Mouse (Mus musculus) left cerebral cortex, postnatal 10 days (tissue): ENCODE measurements around the gene Rdx. TPM values are rescaled to one million over a fixed set of nuclear protein-coding genes. Genes with fewer than 3 reads are reported as not detected.
"Not testable (repeated sequence)": the region's sequence is repeated elsewhere in the genome, so short reads cannot be mapped to it uniquely, and the experiment has no call there.

Experiments used
- DNase-seq, 2 experiments: peaks; one replicate each; pipeline ENCODE4 v3.0.0; 2021 to 2022; ENCODE audit warnings: low spot score in 2 of 2, mixed read lengths in 1 of 2; ENCODE audit errors: extremely low spot score in 1 of 2
- intact Hi-C: fragments of 180-260 bp; cut with DNase I; formaldehyde crosslinking; loops from one replicate; pipeline ENCODE4 v1.15.1; 2025
- total RNA-seq, 2 experiments: library from RNA; stranded (reverse); gene quantifications; 2 replicates each; pipeline ENCODE4 v1.2.3; 2021

The Rdx gene
- total RNA-seq, 2 experiments from 2014 or later: 54.1 to 54.4 TPM

DNA sequence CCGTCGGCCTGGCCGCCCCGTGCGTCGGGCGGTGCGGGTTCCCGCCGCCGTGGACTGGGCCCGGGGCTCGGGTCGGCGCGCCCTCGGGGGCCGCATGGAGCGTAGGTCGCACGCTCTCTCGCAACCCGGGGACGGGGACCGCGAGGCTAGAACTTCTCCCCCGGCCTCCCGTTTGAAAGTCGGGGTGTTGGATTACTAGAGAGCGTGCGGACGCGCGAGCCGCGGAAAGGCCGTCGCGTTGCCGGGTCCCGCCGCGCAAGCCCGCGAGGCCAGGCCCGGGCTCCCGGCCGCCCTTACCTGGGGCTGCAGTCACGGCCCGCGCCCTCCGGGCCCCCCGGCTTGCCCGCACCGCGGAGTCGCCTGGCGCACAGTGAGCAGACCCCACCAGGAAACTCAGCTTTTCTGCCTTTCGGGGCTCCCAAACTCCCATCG is 1.7 kb downstream of the Rdx start:
- intact Hi-C loops: loop anchor here (5.0 kb wide), 1 partner anchor 71 kb away; no protein-coding TSS in a partner anchor
- peak; percentile 5 to 56 for DNase-seq

DNA sequence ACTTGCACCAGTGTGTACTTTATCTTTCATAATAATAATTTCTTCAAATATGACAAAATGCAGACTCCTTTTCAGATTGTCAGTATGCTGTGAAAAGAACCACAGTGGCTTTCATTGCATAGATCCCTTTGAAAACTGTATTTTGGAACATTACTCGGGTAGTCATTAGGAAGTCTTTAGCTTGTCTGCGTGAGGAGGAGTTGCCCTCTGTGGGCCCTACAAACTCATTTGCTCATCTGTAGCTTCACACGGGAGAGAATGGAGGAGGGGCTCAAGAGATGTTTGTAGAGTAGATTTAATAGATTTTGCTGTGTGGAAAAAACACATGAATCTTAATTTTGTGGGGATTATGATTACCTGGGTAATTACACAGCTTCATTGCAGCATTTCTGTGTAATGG is 2.6 kb downstream of the Rdx start:
- intact Hi-C loops: loop anchor here (5.0 kb wide), 1 partner anchor 72 kb away; no protein-coding TSS in a partner anchor
- DNase-seq: no peak

DNA sequence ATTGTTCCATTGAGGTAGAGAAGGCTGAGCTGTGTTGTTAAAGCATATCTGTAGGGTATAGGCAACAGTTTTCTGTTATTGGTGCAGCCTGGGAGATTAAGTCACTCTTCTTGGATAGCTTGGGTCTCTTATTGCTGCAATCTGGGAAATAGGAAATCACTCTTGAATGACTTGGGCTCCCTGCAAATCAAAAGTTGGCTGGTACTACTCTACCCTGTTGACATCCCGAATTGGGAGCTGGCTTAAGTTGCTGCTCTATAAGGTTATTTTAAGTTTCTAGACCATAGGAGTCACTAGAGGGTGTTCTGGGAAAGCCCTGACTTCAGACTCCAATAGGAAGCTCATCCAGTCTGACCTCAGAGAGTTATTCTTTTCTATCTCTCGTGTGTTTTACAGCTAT is 3.4 kb downstream of the Rdx start:
- no peak for DNase-seq
- intact Hi-C loops: no loop called here

DNA sequence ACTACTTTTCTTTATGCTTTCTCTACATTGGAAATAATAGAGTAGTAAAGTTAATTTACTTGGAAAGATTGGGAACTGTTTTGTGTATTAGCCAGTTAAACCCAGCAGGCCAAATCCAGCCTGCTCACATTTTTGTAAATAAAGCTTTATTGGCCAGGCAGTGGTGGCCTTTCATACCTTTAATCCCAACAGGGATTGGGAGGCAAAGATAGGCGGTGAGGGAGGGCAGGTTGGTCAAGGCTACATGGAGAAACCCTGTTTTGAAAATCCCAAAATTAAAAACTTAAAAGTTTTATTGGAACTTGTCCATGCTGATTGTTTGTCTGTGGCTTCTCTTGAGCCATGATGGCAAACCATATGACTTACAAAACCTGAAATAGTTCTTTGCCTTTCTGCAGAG is 5.2 kb downstream of the Rdx start:
- DNase-seq: no peak
- intact Hi-C loops: no loop called here

DNA sequence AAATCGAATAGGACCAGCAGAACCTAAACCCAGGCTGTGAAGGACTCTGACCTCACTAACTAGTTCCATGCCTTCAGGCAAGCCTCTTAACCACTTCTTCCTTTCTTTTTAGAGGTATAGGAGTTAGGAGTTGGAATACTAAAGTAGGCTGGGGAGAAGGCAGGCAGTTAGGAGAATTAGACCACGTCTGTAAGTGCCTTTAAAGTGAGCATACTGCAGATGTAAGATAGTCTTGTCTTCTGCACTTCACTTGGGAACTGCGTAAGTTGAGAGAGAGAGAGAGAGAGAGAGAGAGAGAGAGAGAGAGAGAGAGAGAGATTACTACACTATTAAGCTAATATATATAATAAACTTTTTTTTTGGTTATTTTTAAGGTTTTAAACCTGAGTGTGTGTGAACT is 8.3 kb downstream of the Rdx start:
- DNase-seq: no peak
- intact Hi-C loops: no loop called here

DNA sequence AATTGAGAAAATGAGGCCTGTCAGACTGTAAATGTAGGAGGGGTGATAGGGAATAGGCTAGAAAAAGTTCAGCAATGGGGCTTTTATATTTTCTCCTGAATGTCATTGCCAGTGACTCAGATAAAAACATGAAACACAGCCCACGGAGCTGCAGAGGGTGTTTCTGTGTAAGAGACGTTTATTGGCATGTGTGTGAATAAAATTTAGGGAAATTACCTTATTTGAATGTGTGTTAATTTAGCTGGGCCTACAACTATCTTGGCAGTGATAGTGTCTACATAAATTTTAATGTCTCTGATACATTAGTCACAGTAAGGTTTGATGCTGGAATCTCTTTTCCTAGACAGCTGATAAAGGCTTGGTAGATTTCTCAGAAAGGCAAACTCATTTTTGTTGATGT is 12.8 kb downstream of the Rdx start:
- intact Hi-C loops: no loop called here
- no peak for DNase-seq

DNA sequence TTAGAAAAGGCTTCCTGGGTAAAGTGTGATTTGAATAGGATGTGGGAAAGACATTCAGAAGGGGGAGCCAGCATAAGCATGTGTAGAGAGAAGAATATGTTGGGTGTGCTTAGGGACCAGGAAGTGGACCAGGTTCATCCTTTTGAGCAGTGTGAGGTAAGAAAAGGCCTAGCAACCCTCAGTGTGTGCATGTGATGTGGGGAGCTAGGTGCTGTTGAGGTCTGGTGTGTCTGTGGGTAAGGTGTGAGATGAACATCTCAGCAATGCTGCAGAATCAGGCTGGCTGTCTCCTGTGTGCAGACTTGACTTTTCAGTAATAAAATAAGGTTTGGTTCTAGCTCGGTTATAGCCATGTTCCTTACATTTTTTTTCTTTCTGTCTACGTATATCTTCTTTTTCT is 23.1 kb downstream of the Rdx start:
- no peak for DNase-seq
- intact Hi-C loops: no loop called here

DNA sequence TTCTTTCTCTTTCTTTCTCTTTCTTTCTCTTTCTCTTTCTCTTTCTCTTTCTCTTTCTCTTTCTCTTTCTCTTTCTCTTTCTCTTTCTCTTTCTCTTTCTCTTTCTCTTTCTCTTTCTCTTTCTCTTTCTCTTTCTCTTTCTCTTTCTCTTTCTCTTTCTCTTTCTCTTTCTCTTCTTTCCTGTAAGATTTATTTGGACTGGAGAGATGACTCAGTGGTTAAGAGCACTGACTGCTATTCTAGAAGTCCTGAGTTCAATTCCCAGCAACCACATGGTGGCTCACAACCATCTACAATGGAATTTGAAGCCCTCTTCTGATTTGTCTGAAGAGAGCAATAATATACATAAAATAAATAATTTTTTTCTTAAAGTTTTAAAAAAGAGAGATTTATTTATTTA is 24.4 kb downstream of the Rdx start:
- intact Hi-C loops: not testable (repeated sequence)

DNA sequence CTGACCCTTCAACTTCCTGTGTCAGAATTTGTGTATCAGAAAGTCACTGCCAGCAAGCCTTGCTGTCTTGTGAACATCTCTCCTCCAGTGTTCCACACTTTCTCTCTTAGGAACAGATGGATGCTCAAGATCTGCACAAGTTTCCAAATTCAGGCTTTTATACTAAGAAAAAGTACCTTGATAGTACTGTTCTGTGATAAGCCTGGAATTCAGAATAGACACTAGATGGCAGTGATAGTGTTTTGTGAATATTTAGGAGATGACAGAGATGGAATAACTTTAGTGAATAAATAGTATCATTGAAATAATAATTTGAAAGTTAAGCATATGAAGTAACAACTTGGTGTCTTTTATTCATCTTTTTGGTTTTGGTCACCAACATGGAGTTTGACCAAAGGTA is 25.2 kb downstream of the Rdx start:
- intact Hi-C loops: no loop called here

More for the DNA sequence above, 24.4 kb downstream of the Rdx start:
- DNase-seq: not testable (repeated sequence)

DNA sequence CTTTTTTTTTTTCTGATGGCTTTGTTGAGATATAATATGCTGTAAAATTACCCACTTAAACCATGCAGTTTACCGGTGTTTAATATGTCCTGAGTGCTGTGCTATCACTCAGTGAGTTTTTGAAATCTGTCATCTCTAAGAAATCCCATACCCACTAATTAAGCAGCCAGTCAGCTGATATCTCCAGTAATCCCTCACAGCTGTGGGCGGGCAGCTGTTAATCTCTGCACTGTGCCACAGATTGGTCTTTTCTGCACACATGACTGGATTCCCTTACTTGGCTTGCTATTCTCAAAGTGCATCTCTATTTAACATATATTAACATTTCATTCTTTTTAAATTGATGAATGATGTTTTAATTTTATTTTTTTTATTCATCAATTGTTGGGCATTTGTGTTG is 29.1 kb downstream of the Rdx start:
- no peak for DNase-seq
- intact Hi-C loops: no loop called here

More for the DNA sequence above, 25.2 kb downstream of the Rdx start:
- no peak for DNase-seq

DNA sequence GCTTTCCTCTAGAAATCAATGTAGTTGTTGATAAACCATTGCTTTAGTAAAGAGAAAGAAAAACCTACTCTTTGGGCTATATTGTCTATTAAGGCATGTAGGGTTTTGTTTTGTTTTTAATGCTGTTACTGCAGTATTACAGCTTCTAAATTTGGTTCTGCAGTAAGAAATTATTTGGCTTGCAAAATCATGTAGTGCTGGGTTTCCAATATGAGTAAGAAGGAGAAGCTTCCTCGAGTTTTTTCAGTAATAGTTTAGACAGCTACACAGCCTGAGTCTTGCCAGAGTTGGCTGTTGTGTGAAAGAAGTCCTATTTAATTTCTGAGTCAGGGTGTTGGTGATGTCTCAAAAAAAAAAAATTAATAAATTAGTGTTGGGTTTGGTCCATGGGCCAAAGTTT is 30.7 kb downstream of the Rdx start:
- DNase-seq: no peak
- intact Hi-C loops: no loop called here

DNA sequence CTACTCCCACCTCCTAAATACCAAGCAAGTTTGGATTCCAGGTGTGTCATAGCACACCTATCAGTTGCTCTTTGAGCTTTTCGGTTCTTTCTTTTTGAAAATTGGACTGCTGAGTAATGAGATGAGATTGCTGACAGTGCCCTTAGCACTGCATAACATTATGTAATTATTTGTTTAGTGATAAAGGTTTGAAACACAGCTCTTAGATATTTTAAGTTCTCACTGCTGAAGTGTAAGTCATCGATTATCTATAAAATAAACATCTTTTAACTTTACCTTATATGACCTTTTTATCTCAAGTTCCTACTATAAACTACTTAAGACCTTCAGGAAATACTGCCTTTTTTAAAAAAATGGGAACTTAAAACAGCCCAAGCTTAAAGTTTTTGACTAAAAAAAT is 35.0 kb downstream of the Rdx start:
- intact Hi-C loops: no loop called here
- no peak for DNase-seq

DNA sequence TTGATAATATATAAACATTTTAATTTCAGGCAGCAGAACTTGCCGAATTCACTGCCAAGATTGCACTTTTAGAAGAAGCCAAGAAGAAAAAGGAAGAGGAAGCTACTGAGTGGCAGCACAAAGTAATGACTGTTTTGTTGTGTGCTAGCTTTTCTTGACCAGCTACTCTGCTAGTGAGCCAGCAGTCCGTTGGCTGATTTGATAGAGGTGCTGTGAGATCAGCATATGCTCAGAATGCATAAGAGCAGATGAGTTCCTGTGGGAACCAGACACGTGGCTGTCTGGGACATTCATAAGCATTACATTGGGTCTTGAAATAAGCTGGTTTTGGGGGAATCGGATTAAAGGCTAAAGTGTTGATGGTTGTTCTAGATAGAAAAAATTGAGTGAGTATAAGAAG is 35.4 kb downstream of the Rdx start:
- intact Hi-C loops: no loop called here
- DNase-seq: no peak

DNA sequence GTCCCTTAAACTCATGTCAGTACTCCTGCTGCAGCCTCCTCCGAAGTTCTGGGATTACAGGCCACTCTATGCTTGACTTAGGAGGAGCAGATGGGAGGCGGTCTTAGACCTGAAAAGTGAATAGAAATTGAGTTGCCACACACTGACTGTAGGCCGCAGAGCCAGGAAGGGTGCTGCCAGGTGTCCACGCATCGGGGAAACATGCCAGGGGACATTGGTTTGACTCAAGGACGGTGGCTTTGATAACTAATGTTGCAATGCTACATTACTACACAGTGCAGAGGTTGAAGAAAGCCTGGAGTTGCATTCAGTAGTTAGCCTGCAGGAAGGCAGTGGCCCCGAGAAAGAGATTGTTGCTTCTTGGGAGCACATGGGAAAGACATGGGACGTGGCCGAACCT is 44.8 kb downstream of the Rdx start:
- intact Hi-C loops: no loop called here
- no peak for DNase-seq

DNA sequence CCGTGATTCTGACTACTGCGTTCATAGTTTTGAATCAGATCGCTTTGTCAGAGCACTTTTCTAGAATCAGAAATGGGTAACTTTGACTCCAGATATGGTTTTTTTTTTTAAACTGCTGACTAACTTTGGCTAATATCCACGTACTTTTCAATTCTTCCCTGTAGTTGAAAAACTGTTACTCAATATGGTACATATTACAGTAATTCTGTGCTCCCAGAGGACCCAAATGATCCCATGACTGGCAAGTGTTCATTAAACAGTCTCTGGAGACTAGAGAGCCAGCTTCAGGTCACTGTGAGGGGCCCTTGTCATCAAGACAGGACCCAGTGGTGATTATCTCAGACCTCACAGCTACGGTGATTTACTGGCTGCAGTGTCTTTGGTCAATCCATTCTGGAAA is 45.3 kb downstream of the Rdx start:
- intact Hi-C loops: no loop called here

DNA sequence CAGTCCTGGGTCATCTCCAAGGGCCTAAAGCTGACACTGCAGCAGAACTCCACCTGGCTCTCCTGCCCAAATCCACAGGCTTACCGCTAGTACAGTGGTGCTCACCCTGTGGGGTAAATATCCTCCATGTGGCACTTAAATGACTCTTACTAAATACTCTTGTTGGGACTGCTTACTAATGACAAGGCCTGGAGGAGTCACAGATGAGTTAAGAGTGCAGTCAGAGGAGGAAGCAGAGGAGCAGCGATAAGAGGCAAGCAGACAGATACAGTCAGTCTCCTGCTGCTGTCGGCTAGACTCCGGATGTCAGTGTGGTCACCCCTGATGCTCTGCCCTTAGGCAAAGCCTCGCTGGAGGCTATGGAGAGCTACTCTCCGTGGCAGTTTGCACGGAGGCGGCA is 46.1 kb downstream of the Rdx start:
- intact Hi-C loops: no loop called here
- DNase-seq: no peak

More for the DNA sequence above, 45.3 kb downstream of the Rdx start:
- no peak for DNase-seq

DNA sequence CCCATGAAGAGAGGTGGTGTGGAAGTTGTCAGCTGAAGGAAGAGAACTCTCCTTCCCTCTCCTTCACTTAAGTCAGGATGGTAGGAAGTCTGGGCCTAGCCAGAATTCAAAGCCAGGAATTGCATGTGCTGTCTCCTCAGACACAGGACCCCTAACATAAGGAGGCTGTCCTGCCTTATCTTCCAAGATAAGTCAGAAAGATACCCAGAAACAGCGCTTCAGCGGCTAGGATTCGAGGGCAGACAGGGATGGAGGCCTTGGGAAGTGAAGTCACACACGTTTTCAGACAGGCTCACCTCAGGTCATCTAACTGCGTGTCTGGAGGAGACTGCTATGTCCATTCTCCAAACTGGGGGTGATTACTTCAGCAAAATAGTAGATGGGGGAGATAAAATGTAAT is 47.0 kb downstream of the Rdx start:
- intact Hi-C loops: no loop called here

DNA sequence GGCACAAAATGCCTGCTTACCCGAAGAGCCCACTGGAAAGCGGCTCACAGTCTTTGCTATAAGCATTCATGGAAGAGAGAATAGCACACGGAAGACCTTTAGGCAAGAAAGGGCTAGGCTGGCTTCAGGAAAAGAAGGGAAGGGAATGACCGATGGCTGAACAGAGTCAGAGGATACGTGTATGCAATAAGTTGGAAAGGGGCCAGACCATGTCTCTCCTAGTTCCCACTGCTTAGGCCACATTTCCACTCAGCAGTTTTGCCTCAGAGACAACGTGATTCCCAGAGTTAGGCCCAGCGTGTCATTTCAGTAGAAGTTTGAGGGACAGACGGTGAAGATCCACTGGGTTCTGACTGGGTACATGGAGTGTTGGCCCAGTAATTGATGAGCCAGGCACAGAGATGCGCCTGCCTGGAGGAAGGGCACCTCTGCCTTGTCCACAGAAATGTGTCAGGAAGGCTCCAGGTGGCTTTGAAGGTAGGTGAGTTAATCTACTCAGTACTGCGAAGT is 47.6 kb downstream of the Rdx start:
- intact Hi-C loops: no loop called here
- no peak for DNase-seq

More for the DNA sequence above, 47.0 kb downstream of the Rdx start:
- no peak for DNase-seq

DNA sequence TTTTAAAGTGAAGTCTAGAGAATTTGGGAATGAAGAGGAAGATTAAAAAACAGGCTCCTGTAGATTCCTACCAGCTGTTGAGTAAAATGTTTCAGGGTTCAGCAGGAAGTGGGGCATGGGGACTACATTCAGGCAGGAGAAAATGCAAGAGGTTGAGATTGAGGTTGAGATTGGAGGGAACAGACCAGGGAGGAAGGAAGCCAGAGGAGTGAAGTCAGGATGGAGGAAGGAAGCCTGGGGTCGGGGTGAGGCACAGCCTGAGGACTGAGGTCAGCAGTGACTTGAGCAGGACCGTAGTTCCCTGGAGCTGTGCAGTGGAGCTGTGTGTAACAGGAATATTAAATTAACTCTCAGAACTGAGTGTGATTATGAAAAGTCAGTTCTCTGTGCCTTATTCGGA is 48.7 kb downstream of the Rdx start:
- intact Hi-C loops: loop anchor here (5.0 kb wide), 1 partner anchor 118 kb away; no protein-coding TSS in a partner anchor

DNA sequence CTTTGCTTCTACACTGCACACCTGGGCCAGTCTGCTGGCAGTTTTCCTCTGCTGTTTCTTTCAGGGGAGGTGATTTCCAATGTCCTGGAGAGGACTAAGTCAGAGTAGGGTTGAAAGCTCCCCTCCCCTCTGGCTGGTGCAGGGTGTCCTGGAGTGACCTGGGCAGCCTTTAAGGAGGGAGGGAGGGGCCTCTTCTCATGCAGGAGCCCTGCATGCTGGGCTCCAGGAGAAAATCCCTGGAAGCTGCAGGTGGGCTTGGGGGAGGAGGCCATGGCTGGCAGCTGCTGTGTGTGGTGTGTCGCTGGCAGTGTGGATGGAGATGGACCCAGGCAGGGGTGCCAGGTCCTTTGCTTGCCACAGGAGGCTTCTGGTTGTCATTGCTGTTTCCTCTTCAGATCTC is 50.4 kb downstream of the Rdx start:
- intact Hi-C loops: loop anchor here (5.0 kb wide), 1 partner anchor 120 kb away; no protein-coding TSS in a partner anchor
- DNase-seq: no peak

More for the DNA sequence above, 48.7 kb downstream of the Rdx start:
- DNase-seq: no peak

DNA sequence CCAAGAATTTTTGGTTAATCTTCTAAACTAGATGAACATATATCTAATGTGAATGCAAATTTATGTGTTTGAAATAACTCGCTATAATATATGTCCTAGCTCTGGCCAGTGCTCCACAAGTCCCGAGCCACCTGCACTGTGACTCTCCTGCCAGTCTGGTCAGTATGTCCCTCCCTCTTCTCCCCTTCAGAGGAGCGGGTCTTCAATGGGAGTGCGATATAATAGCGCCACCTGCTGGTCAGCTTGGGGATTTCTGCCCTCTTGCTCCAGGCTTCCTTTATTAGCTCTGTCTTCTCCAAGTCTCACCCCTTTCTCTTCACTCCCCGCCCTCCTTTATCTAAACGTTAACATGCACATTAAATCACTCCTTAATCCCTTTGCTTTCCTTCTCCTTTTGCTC is 51.6 kb downstream of the Rdx start:
- intact Hi-C loops: loop anchor here (5.0 kb wide), 1 partner anchor 121 kb away; no protein-coding TSS in a partner anchor
- peak; percentile 69 to 77 for DNase-seq
